Mouse (Mus musculus) forebrain, postnatal 0 days (tissue): ENCODE results near the gene Atp8b2. TPM values are rescaled to one million over a fixed set of nuclear protein-coding genes. Genes with fewer than 3 reads are reported as not detected.
A peak's percentile ranks its signal among the peaks of the same experiment; 100 is the strongest.

ENCODE experiments used
- ATAC-seq: fragments of 200-750 bp; cut with Nextera tagmentation; 2 replicates; pipeline ENCODE4 v1.8.0; 2017; ENCODE audit warnings: mild to moderate bottlenecking, moderate library complexity
- DNase-seq: peaks from one replicate; pipeline ENCODE4 v3.0.0-alpha.2; 2015
- H3K27ac ChIP-seq: fragments of 300-500 bp; sonication (generic); 2 replicates; pipeline ENCODE4 v1.5.1; 2014; ENCODE audit warnings: low read depth, mild to moderate bottlenecking, antibody characterized with exemption, low read length, moderate library complexity, mixed read lengths
- H3K27me3 ChIP-seq: fragments of 300-500 bp; sonication (generic); 2 replicates; pipeline ENCODE4 v1.6.1; 2014; ENCODE audit warnings: mild to moderate bottlenecking, low read length, mixed read lengths; ENCODE audit not compliant: insufficient read depth
- H3K36me3 ChIP-seq: fragments of 300-500 bp; sonication (generic); 2 replicates; pipeline ENCODE4 v1.6.1; 2014; ENCODE audit warnings: mild to moderate bottlenecking, moderate library complexity; ENCODE audit not compliant: insufficient read depth
- H3K4me1 ChIP-seq: fragments of 300-500 bp; sonication (generic); 2 replicates; pipeline ENCODE4 v1.6.1; 2014; ENCODE audit warnings: antibody characterized with exemption; ENCODE audit not compliant: insufficient read depth
- H3K4me2 ChIP-seq: fragments of 300-500 bp; sonication (generic); 2 replicates; pipeline ENCODE4 v1.6.1; 2014; ENCODE audit warnings: low read depth, mild to moderate bottlenecking, moderate library complexity
- H3K4me3 ChIP-seq: fragments of 300-500 bp; sonication (generic); 2 replicates; pipeline ENCODE4 v1.5.1; 2014; ENCODE audit warnings: low read depth, low read length, mixed read lengths
- H3K9ac ChIP-seq: fragments of 300-500 bp; sonication (generic); 2 replicates; pipeline ENCODE4 v1.6.1; 2014; ENCODE audit warnings: mild to moderate bottlenecking
- H3K9me3 ChIP-seq: fragments of 300-500 bp; sonication (generic); 2 replicates; pipeline ENCODE4 v1.6.1; 2016; ENCODE audit warnings: low read length
- CTCF ChIP-seq: sonication (generic); IDR thresholded peaks from 2 replicates; pipeline ENCODE4 v1.5.1; 2016; ENCODE audit warnings: antibody characterized with exemption, control low read depth, low read depth
- WGBS: fragments of 180-500 bp; shearing (Covaris S2); extraction: QIAGEN DNeasy Blood & Tissue Kit; methylation state at CpG from one replicate; pipeline ENCODE4 v1.1.7; 2014; 5-methylcytosine and 5-hydroxymethylcytosine counted together
- polyA plus RNA-seq: library from polyadenylated mRNA; unstranded; fragments of >200 nt; fragmentation: Nextera tagmentation; extraction: Ambion mirVana; gene quantifications from 2 replicates; pipeline ENCODE4 v1.2.1, GENCODE M21; 2015
- total RNA-seq: library from RNA; depleted of rRNA; stranded (reverse); fragments of >200 nt; gene quantifications from 2 replicates; pipeline ENCODE4 v1.2.3, GENCODE M21; 2014

Gene Atp8b2
- total and polyA plus RNA-seq, 2 experiments from 2014 or later, result 6.2 to 77.9 TPM

DNA sequence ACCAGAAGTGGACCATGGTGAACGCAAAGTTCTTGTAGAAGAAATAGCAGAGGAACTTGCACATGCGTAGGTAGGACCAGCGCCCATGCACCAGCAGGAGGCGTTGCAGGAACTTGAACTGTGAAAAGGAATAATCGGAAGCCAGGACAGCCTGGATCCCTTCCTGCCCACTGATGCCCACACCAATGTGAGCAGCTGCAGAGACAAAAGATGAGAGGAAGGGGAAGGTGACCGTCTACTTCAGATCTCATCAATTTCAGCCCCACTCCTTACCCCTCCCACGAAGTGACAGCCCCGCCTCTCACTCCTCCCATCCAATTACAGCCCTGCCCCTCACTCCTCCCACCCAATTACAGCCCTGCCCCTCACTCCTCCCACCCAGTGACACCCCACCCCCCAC, 18.3 kb downstream of the Atp8b2 start:
- Histone ChIP-seq H3K27ac (no peak overlapping the region), H3K36me3 (peaks cover 99% of the 10 kb centered on the region), H3K4me2 (no peak overlapping the region), H3K4me1 (no peaks in the 10 kb centered on the region), H3K4me3 (no peak overlapping the region), H3K9ac (no peak overlapping the region), H3K27me3 (no peaks in the 10 kb centered on the region), H3K9me3 (no peaks in the 10 kb centered on the region)
- TF ChIP-seq CTCF, result no peak
- ATAC-seq (peak; percentile 42; the same call in 1 of the 2 replicates), DNase-seq (no peak)
- 82% methylated on average over 8 of the region's 8 CpGs for WGBS

DNA sequence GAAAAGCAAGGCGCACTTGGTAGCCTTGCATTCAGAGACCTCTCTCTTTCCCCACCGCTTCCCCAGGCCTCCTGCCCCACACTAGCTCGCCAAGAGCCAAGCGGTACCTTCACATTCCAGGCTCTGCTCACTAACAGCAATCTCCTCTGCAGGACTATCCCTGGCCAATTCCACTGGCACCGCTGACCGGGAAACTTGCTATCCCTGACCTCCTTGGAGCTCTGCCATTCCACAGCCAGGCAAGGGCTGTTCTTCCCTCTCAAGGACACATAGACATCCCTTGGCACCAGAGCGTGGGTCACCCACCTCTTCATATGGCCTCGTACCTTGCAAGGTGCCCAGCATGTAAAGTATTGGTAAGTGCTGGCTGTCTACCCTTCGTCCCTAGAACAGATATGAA, 20.4 kb downstream of the Atp8b2 start:
- Histone ChIP-seq H3K4me3 (no peak overlapping the region), H3K27ac (no peak overlapping the region), H3K4me1 (no peaks in the 10 kb centered on the region), H3K27me3 (no peaks in the 10 kb centered on the region), H3K9ac (no peak overlapping the region), H3K9me3 (no peaks in the 10 kb centered on the region), H3K36me3 (peaks cover 95% of the 10 kb centered on the region), H3K4me2 (no peak overlapping the region)
- ATAC-seq, result no peak
- no peak for DNase-seq
- no peak for TF ChIP-seq CTCF
- WGBS, result 71% methylated on average over 9 of the region's 9 CpGs

DNA sequence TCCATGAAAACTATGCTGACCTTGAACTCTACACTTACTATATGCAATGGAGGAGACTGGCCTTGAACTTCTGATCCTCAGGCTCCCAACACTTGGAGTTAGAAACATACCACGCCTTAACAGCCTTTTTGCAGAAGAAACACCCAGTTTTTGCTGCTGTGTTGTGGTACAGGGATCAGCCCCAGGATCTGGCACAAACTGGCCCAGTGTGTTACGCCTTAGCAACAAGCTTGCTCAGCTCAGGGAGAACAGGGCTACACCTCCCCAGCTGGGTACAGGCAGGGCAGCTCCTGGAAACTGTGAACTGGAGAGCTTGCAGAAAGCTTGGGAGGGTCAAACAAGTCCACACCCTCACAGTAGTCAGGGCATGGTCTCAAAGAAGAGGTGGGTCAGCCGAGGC, 26.8 kb downstream of the Atp8b2 start:
- no peaks in the 10 kb centered on the region for H3K9me3 ChIP-seq
- H3K27me3 ChIP-seq, result no peaks in the 10 kb centered on the region
- no peak for TF ChIP-seq CTCF
- WGBS, result 92% methylated on average over 3 of the region's 3 CpGs
- H3K9ac ChIP-seq, result no peak overlapping the region
- H3K36me3 ChIP-seq, result peaks cover 42% of the 10 kb centered on the region
- H3K4me2 ChIP-seq, result no peak overlapping the region
- no peak overlapping the region for H3K27ac ChIP-seq
- H3K4me1 ChIP-seq, result no peaks in the 10 kb centered on the region
- DNase-seq (no peak), ATAC-seq (no peak)
- H3K4me3 ChIP-seq, result no peak overlapping the region

DNA sequence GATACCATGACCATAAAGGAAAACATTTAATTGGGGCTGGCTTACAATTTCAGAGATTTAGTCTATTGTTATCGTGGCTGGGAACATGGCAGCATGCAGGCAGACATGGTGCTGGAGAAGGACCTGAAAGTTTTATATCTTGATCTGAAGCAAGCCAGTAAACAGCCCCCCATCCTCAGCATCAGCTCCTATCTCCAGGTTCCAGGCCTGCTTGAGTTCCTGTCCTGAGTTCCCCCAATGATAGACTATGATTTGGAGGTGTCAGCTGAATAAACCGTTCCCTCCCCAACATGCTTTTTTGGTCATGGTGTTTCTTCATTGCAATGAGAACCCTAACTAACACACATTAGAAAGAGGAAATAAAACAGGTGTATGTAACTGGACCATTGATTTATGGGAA, 30.4 kb downstream of the Atp8b2 start:
- ATAC-seq (no peak), DNase-seq (no peak)
- no peaks in the 10 kb centered on the region for H3K9me3 ChIP-seq
- WGBS, result 94% methylated on average over 2 of the region's 2 CpGs
- no peak overlapping the region for H3K4me3 ChIP-seq
- H3K27me3 ChIP-seq, result no peaks in the 10 kb centered on the region
- no peak overlapping the region for H3K27ac ChIP-seq
- no peak overlapping the region for H3K9ac ChIP-seq
- peaks cover 11% of the 10 kb centered on the region for H3K36me3 ChIP-seq
- TF ChIP-seq CTCF, result no peak
- no peak overlapping the region for H3K4me2 ChIP-seq
- H3K4me1 ChIP-seq, result no peaks in the 10 kb centered on the region

DNA sequence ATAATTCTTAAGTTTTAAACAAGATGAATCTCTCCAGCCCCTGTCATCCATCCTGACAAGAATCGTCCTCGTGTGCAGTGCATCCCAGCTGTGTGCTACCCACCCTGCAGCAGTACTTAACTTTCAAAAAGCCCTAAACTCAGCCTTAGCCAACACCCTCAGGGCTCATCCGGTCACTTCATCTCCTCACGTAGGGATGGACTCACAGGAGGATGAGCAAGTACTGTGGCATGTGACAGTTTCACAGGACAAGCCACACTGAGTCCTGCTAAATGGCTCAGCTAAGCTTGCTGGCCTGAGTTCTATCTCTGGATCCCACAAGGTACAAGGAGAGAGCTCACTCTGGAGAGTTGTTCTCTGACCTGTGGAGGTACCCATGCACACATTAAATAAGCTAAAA, 34.4 kb downstream of the Atp8b2 start:
- Histone ChIP-seq H3K27me3 (no peaks in the 10 kb centered on the region), H3K36me3 (no peaks in the 10 kb centered on the region), H3K4me1 (no peaks in the 10 kb centered on the region), H3K4me3 (no peak overlapping the region), H3K9me3 (no peaks in the 10 kb centered on the region), H3K27ac (no peak overlapping the region), H3K9ac (no peak overlapping the region), H3K4me2 (no peak overlapping the region)
- WGBS, result 74% methylated on average over 4 of the region's 4 CpGs
- no peak for TF ChIP-seq CTCF
- ATAC-seq, result no peak
- no peak for DNase-seq

DNA sequence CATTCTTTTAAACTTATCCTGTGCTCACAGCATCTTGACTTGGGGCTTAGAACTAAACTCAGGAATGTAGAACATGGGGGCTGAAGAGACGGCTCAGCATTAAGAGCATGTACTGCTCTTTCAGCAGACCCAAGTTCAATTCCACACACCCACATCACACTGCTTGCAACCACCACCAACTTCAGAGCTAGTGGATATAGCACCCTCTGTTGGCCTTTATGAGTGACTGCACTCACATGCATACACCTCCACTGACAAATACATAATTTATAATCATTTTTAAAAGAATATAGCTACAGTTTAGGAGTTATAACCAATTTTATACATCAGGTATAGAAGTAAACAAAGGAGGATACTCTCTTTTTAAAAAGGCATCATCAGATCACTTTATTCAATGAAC, 36.9 kb downstream of the Atp8b2 start:
- DNase-seq (no peak), ATAC-seq (no peak)
- Histone ChIP-seq H3K9ac (no peak overlapping the region), H3K4me2 (no peak overlapping the region), H3K4me1 (no peaks in the 10 kb centered on the region), H3K27ac (no peak overlapping the region), H3K36me3 (no peaks in the 10 kb centered on the region), H3K9me3 (no peaks in the 10 kb centered on the region), H3K4me3 (no peak overlapping the region), H3K27me3 (no peaks in the 10 kb centered on the region)
- 0 out of 2 replicates have a peak, but pooled peaks have one; percentile 17 for TF ChIP-seq CTCF
- 98% methylated on average over 1 of the region's 1 CpGs for WGBS

DNA sequence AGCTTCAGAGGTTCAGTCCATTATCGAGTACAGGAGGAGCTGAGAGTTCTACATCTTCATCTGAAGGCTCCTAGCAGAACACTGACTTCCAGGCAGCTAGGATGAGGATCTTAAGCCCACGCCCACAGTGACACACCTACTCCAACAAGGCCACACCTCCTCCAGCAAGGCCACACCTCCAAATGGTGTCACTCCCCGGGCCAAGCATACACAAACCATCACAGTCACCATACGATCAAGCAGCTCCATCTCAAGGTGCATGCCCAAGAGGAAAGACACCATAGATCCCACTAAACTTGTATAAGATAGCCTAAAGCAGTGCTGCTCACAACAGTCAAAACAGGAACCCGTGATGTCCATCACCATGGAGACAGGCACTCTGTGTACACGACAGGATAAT, 42.6 kb downstream of the Atp8b2 start:
- no peaks in the 10 kb centered on the region for H3K9me3 ChIP-seq
- TF ChIP-seq CTCF, result no peak
- H3K27ac ChIP-seq, result no peak overlapping the region
- H3K36me3 ChIP-seq, result no peaks in the 10 kb centered on the region
- no peak overlapping the region for H3K9ac ChIP-seq
- no peaks in the 10 kb centered on the region for H3K27me3 ChIP-seq
- WGBS, result 71% methylated on average over 6 of the region's 6 CpGs
- no peaks in the 10 kb centered on the region for H3K4me1 ChIP-seq
- no peak for ATAC-seq
- H3K4me2 ChIP-seq, result no peak overlapping the region
- no peak for DNase-seq
- H3K4me3 ChIP-seq, result no peak overlapping the region

DNA sequence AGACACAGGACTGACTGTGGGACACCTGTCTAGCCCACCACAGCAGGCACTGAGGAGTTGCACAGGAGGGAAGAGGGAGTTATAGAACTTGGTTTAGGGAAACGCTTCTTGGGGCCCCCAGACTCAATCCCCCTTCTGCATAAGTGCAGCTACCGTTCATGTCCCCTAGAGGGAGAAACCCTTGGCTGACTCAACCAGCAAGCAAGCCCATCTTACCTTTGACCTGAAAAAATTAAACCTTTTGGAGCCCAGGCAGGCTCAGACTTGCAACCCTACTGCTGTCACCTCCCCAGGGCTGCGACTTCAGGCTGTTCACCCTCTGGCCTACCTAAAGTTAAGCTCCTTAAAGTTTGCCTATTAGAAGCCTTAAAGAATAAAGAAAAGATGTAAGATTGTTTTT, 45.9 kb downstream of the Atp8b2 start:
- no peak for TF ChIP-seq CTCF
- no peak for ATAC-seq

More for the DNA sequence above, 45.9 kb downstream of the Atp8b2 start:
- no peak overlapping the region for H3K4me2 ChIP-seq
- no peaks in the 10 kb centered on the region for H3K36me3 ChIP-seq
- H3K9ac ChIP-seq, result no peak overlapping the region
- no peak for DNase-seq
- 0 out of 2 replicates have a peak, but pooled peaks cover 5% of the 10 kb centered on the region for H3K4me1 ChIP-seq
- WGBS, result 49% methylated on average over 3 of the region's 3 CpGs
- no peak overlapping the region for H3K27ac ChIP-seq
- no peak overlapping the region for H3K4me3 ChIP-seq
- no peaks in the 10 kb centered on the region; the same call in 1 of the 2 replicates for H3K27me3 ChIP-seq
- no peaks in the 10 kb centered on the region for H3K9me3 ChIP-seq
